29 mouse cellular contexts compared by ENCODE assay signal in the genomic region with DNA sequence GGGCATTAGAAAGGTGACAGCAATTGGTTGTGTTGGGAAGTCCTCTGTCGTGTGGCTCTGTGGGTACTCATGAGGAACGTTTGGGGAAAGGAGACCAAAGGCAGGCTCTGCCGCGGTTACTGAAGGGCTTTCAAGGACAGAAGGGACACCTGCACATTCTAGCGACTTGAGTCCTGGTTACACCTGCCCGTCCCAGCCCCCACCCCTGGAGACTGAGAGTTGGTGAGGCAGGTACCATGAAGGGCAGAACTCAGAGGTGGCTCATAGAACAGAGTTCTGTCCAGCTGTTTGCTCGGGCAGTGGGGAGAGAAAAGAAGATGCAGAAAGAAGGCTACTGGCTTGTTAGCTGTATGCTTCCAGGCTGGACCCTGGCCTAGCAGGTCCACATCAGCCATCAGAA. TPM values are rescaled to one million over a fixed set of nuclear protein-coding genes. Genes with fewer than 3 reads are reported as not detected.
DNase-seq lines count a peak whose midpoint lies in the region; ATAC-seq and TF ChIP-seq lines count a peak whose summit lies in the region.
"Had no signal": no experiment of that assay in that cellular context is flagged by ENCODE, and none has a peak within 500 bp of the region (broad histone marks: within the 10 kb centered on the region; RNA-seq: fewer than 3 reads in every experiment).

No protein-coding gene starts in this region.

- 67% methylated on average over 7 of the region's 7 CpGs for WGBS in heart, embryonic 13.5 days
- WGBS in kidney, adult 2 months, result 57% methylated on average over 7 of the region's 7 CpGs
- 75% methylated on average over 7 of the region's 7 CpGs for WGBS in kidney, embryonic 16.5 days

- no peak for TF ChIP-seq POLR2A in kidney, adult 2 months (IDR thresholded peaks at IDR 0.05; ENCODE audit: low read depth, low read length)

- H3K27ac ChIP-seq in heart, embryonic 13.5 days (replicated peaks), result peak overlapping the region; percentile 60
- H3K27ac ChIP-seq in kidney, adult 2 months (ENCODE audit: insufficient read depth, low read depth, low read length), result peak overlapping the region; percentile 13; the same call in 1 of the 2 replicates
- H3K27ac ChIP-seq in kidney, embryonic 16.5 days (ENCODE audit: low read length), result no peak overlapping the region
- no peak overlapping the region for H3K27ac ChIP-seq in left cerebral cortex, adult 2 months
- H3K27ac ChIP-seq: embryonic facial prominence, embryonic 10.5 days; embryonic facial prominence, embryonic 15.5 days; gastrocnemius, adult 2 months; hindbrain, embryonic 14.5 days; layer of hippocampus, adult 2 months; limb, embryonic 13.5 days; lung, embryonic 15.5 days; midbrain, embryonic 10.5 days; midbrain, embryonic 15.5 days; neural tube, embryonic 15.5 days; stomach, embryonic 15.5 days had no signal

- peak overlapping the region; percentile 0; the same call in 1 of the 2 replicates for H3K4me2 ChIP-seq in heart, embryonic 13.5 days
- no peak overlapping the region for H3K4me2 ChIP-seq in kidney, embryonic 16.5 days (replicated peaks; ENCODE audit: low read depth, low read length)
- H3K4me2 ChIP-seq: embryonic facial prominence, embryonic 15.5 days; hindbrain, embryonic 14.5 days; limb, embryonic 13.5 days; liver, embryonic 11.5 days; lung, embryonic 15.5 days; midbrain, embryonic 15.5 days; neural tube, embryonic 15.5 days; stomach, embryonic 15.5 days had no signal

- no peak for TF ChIP-seq CTCF in kidney, adult 2 months (conservative IDR thresholded peaks at IDR 0.05; ENCODE audit: insufficient read depth, insufficient read length, low read depth, low read length)
- no peak for TF ChIP-seq CTCF in left cerebral cortex, adult 2 months (IDR thresholded peaks at IDR 0.05)

- H3K4me1 ChIP-seq in heart, embryonic 13.5 days, result peaks cover 70% of the 10 kb centered on the region
- no peaks in the 10 kb centered on the region for H3K4me1 ChIP-seq in kidney, adult 2 months (ENCODE audit: control insufficient read depth, insufficient read depth, low read length)
- H3K4me1 ChIP-seq in kidney, embryonic 16.5 days (ENCODE audit: insufficient read depth, low read length), result peaks cover 26% of the 10 kb centered on the region
- H3K4me1 ChIP-seq: midbrain, embryonic 15.5 days; stomach, embryonic 15.5 days had no signal

- no peak for ATAC-seq in heart, embryonic 13.5 days (ENCODE audit: extremely low read depth, insufficient number of reproducible peaks, low FRiP score, low TSS enrichment)
- no peak for ATAC-seq in kidney, embryonic 16.5 days (ENCODE audit: low FRiP score, low TSS enrichment)
- ATAC-seq: activated CD4-positive, CD25-positive, alpha-beta regulatory T cell, adult 4 months; forebrain, embryonic 14.5 days; intestine, postnatal 0 days; midbrain, embryonic 15.5 days had no signal

- no peak overlapping the region for H3K9ac ChIP-seq in heart, embryonic 13.5 days
- H3K9ac ChIP-seq in kidney, embryonic 16.5 days (replicated peaks; ENCODE audit: low read length), result no peak overlapping the region
- H3K9ac ChIP-seq: embryonic facial prominence, embryonic 15.5 days; hindbrain, embryonic 14.5 days; limb, embryonic 13.5 days; lung, embryonic 15.5 days; midbrain, embryonic 15.5 days; neural tube, embryonic 15.5 days; stomach, embryonic 15.5 days had no signal

- intact Hi-C loops in heart, postnatal 14 days (cut with DNase I), result no loop called here
- intact Hi-C loops in left cerebral cortex, adult 2 months (cut with DNase I), result no loop called here

- H3K27me3 ChIP-seq in heart, embryonic 13.5 days (replicated peaks), result no peaks in the 10 kb centered on the region
- no peaks in the 10 kb centered on the region for H3K27me3 ChIP-seq in kidney, adult 2 months (replicated peaks; ENCODE audit: control insufficient read depth, insufficient read depth, low read length)
- H3K27me3 ChIP-seq in kidney, embryonic 16.5 days (ENCODE audit: insufficient read depth, low read length), result no peaks in the 10 kb centered on the region
- H3K27me3 ChIP-seq: CH12.LX; embryonic facial prominence, embryonic 15.5 days; midbrain, embryonic 15.5 days; neural tube, embryonic 15.5 days; stomach, embryonic 15.5 days had no signal

- no peaks in the 10 kb centered on the region for H3K9me3 ChIP-seq in heart, embryonic 13.5 days
- H3K9me3 ChIP-seq in kidney, embryonic 16.5 days (ENCODE audit: low read length), result no peaks in the 10 kb centered on the region
- H3K9me3 ChIP-seq: embryonic facial prominence, embryonic 10.5 days; embryonic facial prominence, embryonic 15.5 days; limb, embryonic 13.5 days; lung, embryonic 15.5 days; midbrain, embryonic 10.5 days; midbrain, embryonic 15.5 days; neural tube, embryonic 15.5 days; stomach, embryonic 15.5 days had no signal

- no peak overlapping the region for H3K4me3 ChIP-seq in heart, embryonic 13.5 days
- H3K4me3 ChIP-seq in kidney, adult 2 months (ENCODE audit: insufficient read depth, low read depth, low read length), result no peak overlapping the region
- H3K4me3 ChIP-seq in kidney, embryonic 16.5 days (ENCODE audit: low read length), result no peak overlapping the region
- H3K4me3 ChIP-seq in left cerebral cortex, adult 2 months, result no peak overlapping the region
- H3K4me3 ChIP-seq: embryonic facial prominence, embryonic 10.5 days; embryonic facial prominence, embryonic 15.5 days; gastrocnemius, adult 2 months; layer of hippocampus, adult 2 months; limb, embryonic 13.5 days; lung, embryonic 15.5 days; midbrain, embryonic 10.5 days; midbrain, embryonic 15.5 days; neural tube, embryonic 15.5 days; stomach, embryonic 15.5 days had no signal

- no peak for DNase-seq in heart, postnatal 14 days
- DNase-seq in kidney, adult 2 months, result peak; percentile 73
- peak; percentile 63 for DNase-seq in kidney, postnatal 14 days
- DNase-seq in left cerebral cortex, adult 2 months (ENCODE audit: extremely low spot score in 1 of 2, low spot score in 2 of 2), result no peak
- no peak for DNase-seq in frontal cortex, postnatal 10 days (ENCODE audit: low spot score in 2 of 2)
- DNase-seq: cerebellum, adult 2 months; cerebellum, postnatal 14 days; gastrocnemius, adult 2 months; gastrocnemius, postnatal 36 days; retina, postnatal 1 day; right cerebral cortex, postnatal 25 days; thymus, postnatal 25 days had no signal

- no peaks in the 10 kb centered on the region for H3K36me3 ChIP-seq in heart, embryonic 13.5 days
- no peaks in the 10 kb centered on the region for H3K36me3 ChIP-seq in kidney, adult 2 months (ENCODE audit: control insufficient read depth, insufficient read depth, low read length)
- no peaks in the 10 kb centered on the region for H3K36me3 ChIP-seq in kidney, embryonic 16.5 days (ENCODE audit: insufficient read depth, low read length)
- H3K36me3 ChIP-seq: embryonic facial prominence, embryonic 10.5 days; embryonic facial prominence, embryonic 15.5 days; limb, embryonic 13.5 days; lung, embryonic 15.5 days; midbrain, embryonic 10.5 days; midbrain, embryonic 15.5 days; neural tube, embryonic 15.5 days; stomach, embryonic 15.5 days had no signal

RNA-seq across cellular contexts. Expression of gene Itga6, which starts 17.1 kb away (rescaled TPM):
- polyA plus RNA-seq in heart, embryonic 13.5 days (2015; fragmentation: Nextera tagmentation; extraction: Ambion mirVana), result 65.2 and 65.8 TPM in 2 replicates
- 10 to 100 TPM; 79.2 to 80.7 TPM for total RNA-seq in heart, postnatal 14 days (2021)
- polyA plus RNA-seq in kidney, adult 2 months (2012; rRNA removed), result 58.7 and 60.3 TPM in 2 replicates
- 56.8 and 75.1 TPM in 2 replicates for polyA plus RNA-seq in kidney, embryonic 16.5 days (2015; fragmentation: Nextera tagmentation; extraction: Ambion mirVana)
- total RNA-seq in left cerebral cortex, adult 2 months (2021), result 10 to 100 TPM; 26.1 to 27.6 TPM

Comparison
In these comparisons a context has a peak if more than half of its experiments do, and no peak if none do; other contexts are left out.
1. H3K27ac ChIP-seq: peak in heart, embryonic 13.5 days (single experiment) and kidney, adult 2 months (single experiment); none in kidney, embryonic 16.5 days (single experiment) and left cerebral cortex, adult 2 months (single experiment).
2. DNase-seq: peak in kidney, adult 2 months (single experiment) and kidney, postnatal 14 days (single experiment); none in heart, postnatal 14 days (0 of 2), left cerebral cortex, adult 2 months (0 of 2) and frontal cortex, postnatal 10 days (0 of 2).